Mouse (Mus musculus): ENCODE measurements around the gene Jak3. TPM values are rescaled to one million over a fixed set of nuclear protein-coding genes. Genes with fewer than 3 reads are reported as not detected.
"Not testable (repeated sequence)": the region's sequence is repeated elsewhere in the genome, so short reads cannot be mapped to it uniquely, and the experiment has no call there.

Jak3 gene
- total RNA-seq, 2 experiments from 2014 or later = 1.4 to 2.2 TPM

DNA sequence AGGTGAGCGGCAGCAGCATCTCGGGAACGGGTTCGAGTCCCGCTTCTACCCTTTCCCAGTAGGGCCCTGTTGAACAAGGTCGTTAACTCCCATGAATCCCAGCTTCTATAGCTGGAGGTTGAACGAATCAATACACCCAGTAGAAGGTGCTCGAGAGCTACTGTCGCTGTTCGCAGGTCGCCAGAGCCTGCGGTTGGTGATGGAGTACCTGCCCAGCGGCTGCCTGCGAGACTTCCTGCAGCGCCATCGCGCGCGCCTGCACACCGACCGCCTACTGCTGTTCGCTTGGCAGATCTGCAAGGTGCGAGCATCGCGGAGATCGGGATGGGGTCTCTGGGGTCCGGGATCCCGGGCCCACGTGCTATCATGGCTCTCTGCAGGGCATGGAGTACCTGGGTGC is 9.5 kb downstream of the Jak3 start:
- no peak for DNase-seq (ENCODE audit: low spot score)

DNA sequence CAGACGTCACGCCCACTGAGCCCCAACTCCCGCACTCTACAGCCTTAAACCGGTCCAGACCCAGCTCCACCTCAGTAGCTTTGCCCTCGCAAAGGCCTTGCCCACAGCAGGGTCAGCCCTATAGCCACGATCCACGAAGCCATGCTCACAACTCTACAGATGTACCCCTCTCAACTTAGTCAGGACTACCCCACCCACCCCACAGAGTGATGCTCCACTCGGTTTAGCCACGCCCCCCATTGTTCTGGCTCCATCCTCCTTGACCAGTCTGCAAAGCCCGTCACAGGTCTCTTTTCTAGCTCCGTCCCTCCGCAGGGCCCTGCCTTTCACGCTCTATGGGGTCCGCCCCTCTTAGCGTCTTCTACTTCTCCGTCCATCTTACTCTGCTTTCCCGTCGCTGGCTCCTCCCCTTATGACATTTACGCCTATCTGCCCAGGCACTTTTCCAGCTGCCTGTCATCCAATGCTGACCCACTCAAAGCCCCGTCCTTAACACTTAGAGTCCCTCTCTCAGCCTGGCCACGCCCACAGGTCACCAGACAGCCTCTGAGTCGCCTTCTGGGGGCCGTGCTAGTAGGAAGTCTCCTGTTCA is 10.1 kb downstream of the Jak3 start:
- no peak for DNase-seq (ENCODE audit: low spot score)

DNA sequence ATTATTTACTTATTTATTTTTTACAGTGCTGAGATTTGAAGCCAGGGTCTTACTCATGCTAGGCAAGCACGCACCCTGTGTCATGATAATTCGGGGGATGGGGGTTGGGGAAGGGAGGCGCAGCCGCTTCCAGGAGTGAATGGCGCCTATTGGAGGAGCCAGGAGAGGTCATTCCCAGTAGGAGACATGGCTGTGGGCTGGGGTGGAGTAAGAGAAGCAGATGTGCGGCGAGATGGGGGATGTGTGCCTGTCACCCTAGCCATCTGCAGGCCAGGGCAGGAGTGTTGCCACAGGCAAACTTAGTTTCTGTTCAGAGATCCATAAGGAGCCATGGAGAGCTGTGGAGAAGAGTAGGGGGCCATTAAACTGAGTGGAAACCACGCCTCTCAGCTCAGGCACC is 11.5 kb downstream of the Jak3 start:
- no peak for DNase-seq (ENCODE audit: low spot score)

DNA sequence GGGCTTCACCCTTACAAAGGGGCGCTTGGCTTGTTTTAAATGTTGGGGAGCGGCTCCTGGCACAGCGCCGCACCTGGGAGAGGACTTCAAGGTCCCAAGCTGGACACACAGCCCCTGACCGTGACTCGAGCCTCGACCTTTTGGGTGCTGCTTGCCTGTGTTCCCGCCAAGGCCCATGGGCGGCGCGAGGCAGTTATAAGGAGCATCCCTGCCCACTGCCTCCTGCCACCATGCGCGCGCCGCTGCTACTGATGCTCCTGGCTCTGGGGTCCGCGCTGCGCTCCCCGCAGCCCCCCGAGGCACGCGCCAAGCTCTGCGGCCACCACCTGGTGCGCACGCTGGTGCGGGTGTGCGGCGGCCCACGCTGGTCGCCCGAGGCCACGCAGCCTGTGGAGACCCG is 12.9 kb downstream of the Jak3 start, which contains the start of gene Insl3:
Gene Insl3 (plus strand): TSS at position 187 of the 400 bp plus-strand sequence.
- DNase-seq (ENCODE audit: low spot score) = no peak

DNA sequence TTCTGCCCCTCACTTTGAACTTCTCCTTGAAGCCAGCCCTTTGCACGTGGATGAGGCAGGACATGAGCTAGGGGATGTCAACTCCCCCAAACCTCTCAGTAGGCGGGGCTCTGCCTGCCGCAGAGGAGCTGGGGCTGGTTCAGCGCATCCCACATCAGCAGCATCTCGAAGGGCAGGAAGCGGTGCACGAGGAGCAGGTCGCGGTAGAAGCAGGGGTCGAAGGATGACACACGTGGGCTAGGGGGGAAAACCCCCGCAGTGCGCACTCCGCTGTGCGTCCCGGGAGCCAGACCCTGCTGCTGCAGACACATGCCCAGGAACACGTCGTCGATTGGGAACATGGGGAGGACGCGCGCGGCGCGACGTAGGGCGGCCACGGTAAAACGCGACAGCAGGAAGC is 16.4 kb downstream of the Jak3 start:
- no peak for DNase-seq (ENCODE audit: low spot score)

DNA sequence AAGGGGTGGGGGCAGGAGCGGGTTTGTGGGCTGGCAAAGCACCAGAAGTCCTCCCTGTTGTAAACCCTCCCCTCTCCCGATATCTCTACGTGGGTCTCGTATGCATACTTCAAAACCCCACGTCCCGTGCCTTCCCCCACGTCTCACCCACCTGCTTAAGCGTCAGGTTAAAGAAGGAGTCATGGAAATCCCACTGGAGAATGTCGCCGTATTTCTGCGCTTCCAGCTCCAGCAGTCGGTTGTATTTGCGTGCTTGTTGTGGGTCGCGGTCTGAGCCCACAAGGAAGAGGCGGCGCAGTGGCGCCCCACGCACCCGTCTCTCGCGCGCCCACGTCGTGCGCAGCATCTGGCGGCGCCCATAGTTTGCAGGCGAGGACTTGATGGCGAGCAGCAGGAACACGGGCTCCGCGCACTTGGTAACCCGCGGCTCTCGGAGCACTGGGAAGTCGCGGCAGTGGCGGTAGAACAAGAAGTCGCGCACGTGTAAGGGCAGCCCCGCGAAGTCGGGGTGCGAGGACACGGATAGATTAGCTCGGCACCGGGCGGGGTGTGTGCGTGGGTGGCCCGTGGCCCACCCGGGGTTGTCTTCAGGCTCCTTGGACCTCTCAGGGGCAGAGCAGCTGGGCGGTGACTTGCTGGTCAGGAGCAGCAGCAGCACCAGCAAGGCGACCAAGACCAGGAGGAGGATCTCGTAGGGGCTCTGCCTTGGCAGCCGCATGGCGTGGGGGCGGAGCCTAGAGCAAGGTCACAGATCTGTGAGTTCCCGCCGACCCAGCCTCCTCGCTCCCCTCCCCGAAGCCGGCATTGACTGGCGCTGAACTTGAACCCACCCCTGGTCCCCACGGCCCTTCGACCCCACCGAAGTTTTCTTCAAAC is 17.3 kb downstream of the Jak3 start:
- no peak for DNase-seq (ENCODE audit: low spot score)

DNA sequence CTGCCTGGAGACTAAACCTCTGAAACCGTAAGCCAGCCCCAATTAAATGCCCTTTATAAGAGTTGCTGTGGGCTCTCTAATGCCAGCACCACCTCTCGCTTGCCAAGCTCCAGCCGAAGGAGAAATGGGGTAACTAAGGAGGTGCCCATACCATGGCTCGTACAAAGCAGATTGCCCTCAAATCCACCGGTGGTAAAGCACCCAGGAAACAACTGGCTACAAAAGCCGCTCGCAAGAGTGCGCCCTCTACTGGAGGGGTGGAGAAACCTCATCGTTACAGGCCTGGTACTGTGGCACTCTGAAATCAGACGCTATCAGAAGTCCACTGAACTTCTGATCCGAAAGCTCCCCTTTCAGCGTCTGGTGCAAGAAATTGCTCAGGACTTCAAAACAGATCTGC is 19.4 kb downstream of the Jak3 start:
- not testable (repeated sequence) for DNase-seq (ENCODE audit: low spot score)

DNA sequence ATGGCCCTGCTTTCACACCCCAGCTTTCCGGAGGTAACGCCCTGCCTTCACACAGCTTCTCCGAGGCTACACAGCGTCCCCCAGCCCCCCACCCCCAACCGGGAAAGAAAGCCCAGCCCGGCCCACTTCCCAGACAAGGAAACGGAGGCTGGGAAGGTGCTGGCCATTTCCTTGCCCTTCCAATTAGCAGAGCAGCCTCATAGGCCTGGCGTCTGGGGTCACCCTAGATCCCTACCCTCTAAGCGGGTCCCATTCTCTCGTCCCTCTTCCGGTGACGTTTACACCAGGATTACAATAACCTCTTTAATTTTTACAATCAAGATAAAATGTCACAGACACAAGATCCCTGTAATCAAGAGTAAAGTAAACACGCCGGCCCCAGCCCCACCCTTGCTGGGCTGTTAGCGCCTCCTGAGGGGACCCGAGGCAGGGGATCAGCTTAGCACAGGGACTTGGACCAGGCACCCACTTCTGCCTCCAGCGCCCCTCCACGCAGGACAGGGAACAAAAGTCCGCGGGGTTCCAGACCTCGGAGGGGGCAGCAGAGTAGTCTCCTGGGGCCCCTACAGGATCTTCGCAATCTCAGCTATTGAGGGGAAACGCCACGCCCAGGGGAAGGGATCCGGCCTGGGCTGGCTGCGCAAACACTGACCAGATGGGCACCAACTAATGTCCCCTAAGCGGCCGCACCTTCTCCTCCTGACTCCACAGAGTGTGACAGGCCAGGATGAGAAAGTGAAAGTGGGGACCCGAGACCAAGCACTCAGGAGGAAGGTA is 24.6 kb downstream of the Jak3 start:
- DNase-seq (ENCODE audit: low spot score) = no peak

DNA sequence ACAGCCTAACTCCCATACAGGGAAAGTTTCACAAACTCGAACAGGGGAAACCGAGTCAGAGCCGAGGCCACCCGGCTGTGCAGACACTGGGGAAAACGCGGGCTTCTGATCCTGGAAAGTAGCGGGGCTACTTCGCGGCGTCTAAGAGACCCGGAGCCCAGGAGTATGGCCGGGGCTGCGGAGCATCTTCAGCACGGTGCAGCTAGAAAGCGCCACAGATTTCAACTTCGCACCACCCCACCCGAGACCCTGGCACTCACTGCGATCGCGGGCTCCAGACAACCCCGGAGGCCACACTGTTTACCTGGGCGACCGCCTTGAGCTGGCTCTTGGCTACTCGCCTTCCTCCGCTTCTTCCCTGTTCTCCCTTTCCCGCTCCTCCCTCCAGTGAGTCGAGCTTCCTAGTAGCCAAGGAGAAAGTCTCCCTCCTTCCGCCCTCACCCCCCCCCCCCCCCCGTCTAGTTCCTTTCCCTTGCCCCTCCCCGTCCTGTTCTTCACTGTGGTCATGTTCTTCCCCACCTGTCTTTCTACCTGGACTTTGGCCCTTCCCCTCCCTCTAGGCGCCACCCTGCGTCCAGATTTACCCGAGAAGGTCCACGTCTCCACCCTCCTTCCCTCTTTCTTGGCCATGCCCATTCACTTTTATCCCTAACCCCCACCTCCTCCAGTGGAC is 25.5 kb downstream of the Jak3 start, which contains the start of gene B3gnt3:
Gene B3gnt3 (minus strand): TSS at position 376 of the 673 bp plus-strand sequence.
- no peak for DNase-seq (ENCODE audit: low spot score)

DNA sequence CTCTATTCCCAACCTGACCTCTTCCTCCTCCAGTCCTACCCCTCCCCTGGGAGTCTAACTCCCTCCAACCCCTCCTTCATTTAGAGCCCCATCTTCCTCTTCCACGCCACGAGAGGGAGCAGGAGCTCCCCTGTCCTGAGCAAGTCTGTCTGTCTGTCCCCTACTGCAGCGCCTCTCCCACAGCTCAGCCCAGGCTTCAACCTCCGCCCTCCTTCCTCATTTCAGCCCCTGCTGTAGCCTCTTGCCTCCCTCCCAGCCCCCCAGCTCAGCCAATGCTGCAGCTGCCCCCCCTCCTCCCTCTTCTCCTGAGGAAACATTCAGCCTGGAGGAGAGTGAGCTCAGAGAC is 26.0 kb downstream of the Jak3 start:
- no peak for DNase-seq (ENCODE audit: low spot score)

DNA sequence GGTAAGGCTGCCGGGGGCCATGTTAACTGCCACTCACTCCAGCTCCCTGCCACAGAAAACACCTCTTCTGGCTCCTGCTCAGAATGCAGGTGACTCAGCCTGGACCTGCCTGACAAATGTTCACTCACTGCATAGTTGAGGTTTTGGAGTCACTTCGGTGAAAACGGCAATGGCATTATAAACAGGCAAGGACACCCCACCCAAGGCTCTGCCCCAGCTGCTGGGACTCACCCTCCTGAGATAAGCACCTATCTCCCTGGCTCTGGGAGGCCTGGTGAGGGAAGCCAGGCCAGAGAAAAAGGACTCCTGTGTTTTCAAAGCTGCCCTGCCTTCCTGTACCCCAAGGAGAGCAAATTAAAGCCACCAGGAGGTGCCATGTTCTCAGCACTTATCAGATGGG is 26.8 kb downstream of the Jak3 start:
- no peak for DNase-seq (ENCODE audit: low spot score)

DNA sequence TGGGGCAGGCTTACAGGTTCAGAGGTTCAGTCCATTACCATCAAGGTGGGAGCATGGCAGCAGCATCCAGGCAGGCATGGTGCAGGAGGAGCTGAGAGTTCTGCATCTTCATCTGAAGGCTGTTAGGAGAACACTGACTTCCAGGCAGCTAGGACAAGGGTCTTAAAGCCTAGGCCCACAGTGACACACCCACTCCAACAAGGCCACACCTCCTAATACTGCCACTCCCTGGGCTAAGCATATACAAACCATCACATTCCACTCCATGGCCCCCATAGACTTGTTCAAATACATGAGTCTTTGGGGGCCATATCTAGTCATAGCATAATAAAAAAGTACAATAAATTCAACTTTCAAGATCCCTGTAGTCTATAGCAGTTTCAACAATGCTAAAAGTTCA is 27.3 kb downstream of the Jak3 start:
- not testable (repeated sequence) for DNase-seq (ENCODE audit: low spot score)

DNA sequence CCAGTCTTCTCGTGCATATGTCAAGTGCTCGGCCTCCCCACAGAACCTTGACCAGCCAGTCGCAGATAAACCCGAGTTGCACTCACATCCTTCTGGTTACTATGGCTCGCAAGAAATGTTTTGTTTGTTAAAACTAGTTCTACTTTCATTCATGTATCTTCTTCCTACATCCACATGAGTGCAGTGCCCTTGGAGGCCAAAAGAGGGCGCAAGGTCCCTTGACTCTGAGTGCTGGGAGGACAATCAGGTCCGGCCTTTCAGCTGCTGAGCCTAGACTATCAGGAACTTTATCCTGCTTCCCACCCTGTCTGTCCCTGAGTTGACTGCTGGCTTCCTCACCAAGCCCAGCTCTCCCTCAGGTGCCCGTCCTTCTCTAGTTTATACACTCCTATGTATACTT is 31.8 kb downstream of the Jak3 start:
- DNase-seq (ENCODE audit: low spot score) = no peak

DNA sequence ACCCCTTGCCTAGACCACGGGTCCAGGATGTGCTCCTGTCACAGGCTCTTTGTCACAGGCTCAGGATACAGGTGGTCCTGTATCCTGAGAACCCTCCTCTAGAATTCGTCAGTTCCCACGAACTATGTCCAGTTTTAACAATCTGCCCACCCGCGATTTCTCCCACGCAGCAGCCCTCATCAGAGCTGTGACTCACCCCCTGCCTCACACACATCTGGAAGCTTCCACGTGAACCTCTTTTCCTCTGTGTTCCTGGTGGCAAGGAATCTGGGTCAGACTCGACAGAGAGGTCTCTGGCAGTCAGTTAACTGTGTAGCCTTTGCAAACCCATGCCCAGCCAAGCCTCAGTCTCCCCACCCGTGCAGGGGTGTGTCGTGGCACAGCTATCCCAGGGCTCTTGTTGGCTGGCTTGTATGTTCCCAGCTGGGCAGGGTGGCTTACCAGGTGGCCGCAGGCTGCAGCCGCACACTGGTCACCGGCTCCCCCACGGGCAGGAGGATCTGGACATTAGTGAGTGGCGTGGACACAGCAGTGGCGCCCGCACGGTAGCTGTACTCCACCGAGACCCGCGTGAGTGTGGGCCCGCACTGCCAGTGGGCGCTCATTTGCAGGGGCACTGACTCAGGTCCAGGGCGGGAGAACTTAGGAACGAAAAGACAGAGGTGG is 33.2 kb downstream of the Jak3 start:
- DNase-seq (ENCODE audit: low spot score) = no peak

DNA sequence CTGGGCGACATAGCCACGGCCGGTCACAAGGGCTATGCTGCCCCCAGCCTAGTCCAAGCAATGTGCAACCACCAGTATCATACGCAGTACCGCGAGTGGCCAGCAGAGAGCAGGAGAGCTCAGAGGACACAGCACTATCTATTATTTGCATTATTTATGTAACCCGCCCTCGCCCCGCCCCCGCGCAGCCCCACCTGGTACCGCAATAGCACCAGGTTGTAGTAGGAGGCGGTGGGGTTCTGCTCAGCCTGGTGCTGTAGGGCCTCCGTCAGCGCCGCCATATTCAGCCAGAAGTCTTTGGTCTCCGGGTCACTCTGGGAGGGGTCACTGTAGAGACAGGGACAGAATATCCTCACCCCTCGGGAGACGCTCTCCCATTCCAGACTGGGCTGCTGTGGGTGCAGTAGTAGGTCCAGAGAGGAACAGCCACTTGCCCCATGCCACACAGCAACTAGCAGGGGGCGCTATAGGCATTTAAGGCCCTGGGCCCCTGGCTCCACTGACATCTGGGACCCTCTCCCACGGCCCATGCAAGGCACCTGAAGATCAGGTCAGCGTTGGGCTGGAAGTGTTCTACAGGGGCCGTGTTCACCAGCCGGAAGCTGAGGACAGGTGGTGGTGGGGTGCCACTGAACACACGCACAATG is 33.8 kb downstream of the Jak3 start:
- DNase-seq (ENCODE audit: low spot score) = peak; percentile 60

DNA sequence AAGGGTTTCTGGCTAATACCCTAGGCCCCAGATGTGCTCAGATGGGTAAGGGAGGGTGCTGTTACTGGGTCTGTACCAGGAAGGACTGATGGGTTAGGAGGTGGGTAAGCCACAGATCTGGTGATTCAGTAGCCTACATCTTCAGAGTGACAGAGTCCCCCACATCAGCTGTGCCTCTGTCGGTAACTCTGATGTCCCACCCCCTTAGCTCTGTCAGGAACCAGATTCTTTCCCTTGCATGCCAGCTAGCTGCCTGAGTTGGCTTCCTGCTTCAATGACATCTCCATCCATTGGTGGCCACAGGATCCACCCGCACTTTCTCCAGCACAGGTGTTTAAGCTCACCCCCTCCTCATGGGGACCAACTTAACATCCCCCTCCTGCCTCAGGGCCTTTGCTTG is 35.5 kb downstream of the Jak3 start:
- DNase-seq (ENCODE audit: low spot score) = no peak

DNA sequence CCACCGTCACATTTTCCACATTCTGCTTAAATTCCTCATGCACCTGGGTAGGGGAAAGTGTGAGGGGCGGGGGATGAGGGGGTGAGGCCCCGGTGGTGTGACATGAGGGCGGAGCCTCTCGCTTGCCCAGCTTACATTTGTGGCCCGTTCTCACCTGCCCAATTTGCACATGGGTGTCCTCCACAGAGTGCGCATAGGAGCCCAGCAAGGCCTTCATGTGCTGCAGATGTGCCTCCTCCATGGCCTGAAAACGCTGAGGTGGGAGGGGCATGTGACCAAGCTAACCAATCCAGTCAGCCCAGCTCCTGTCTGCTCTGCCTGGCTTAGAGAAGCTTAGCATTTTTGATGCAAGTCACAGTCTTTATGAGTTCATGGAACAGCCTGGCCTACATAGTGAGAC is 39.4 kb downstream of the Jak3 start:
- DNase-seq (ENCODE audit: low spot score) = no peak

DNA sequence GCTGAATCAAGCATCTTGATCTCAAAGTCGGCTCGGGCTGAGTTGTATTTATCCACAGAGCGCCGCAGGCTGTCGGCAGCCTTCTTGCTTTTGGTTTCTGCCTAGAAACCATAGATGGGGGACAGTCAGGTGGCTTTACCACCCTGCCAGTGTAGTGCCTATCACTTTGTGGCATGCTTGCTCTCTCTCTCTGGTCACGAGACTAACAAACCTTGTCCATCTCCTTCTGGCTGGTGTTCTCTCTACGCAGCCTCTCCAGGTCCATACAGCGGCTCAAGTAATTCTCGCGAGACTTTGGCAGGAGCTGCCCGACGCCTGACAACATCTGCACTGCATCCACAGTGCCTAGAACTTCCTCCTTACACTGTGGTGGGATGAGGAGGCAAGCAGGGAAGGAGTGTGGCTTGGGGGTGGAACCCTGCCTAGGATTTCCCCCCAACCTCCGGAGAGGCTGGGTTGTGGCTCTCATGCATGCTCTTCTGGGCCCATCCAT is 40.5 kb downstream of the Jak3 start:
- no peak for DNase-seq (ENCODE audit: low spot score)

DNA sequence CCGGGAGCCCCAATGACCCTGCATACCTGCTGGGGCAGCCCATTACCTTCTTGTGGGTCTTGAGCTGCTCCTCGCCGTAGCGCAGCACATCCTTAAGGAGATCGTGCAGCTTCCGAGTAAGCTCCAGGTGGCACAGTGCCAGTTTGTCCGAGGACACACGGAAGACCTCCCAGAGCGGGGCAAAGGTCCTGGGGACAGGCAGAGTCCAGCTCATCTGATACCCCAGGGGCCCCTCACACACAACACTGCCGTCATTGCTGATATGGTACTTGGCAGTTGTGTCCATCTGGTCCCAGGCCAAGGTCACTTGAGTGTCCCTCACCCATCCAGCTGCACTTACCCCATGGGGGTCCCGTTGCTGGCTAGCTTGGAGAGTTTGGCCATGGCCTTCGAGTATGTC is 41.0 kb downstream of the Jak3 start:
- no peak for DNase-seq (ENCODE audit: low spot score)

DNA sequence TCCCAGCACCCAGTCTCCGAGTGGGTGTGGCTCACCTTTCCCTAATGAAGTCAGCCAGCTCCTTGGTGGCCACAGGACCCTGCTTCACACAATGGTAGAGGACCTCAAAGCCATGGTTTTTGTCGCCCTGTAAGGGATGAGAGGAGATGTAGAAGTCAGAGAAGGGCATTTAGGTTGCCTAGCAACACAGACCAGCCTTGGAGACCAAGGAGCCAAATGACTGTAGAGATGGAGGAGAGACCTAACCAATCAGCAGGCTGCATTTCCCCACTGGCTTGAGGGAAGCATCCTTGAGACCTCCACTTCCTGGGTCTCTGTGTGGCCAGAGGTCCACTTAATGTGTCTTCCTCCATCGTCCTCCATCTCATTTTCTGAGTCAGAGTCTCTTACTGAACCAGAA is 42.2 kb downstream of the Jak3 start:
- DNase-seq (ENCODE audit: low spot score) = no peak

DNA sequence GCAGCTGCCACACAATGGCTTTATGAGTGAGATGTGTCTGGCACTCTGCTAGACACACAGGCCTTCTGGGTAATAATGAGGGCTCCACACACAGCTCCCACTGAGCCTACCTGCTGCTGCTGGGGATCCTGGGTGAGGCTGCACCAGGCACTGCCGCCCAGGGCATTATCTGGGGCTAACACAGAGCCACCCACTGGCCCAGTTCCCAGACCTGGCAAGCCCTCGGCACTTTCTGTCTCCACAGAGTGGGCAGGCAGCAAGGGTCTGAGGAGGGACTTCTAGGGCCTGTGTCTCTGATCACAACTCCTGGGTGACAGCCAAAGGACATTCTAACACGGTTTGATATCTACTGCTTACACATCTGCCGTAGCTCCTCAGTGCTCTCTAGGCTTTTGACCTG is 43.1 kb downstream of the Jak3 start:
- DNase-seq (ENCODE audit: low spot score) = no peak
